Mouse (Mus musculus): ENCODE data around the gene Snapin. TPM values are rescaled to one million over a fixed set of nuclear protein-coding genes. Genes with fewer than 3 reads are reported as not detected.
A peak's percentile ranks its signal among the peaks of the same experiment; 100 is the strongest.

Gene Snapin
- 31.7 and 47.1 TPM in 2 replicates for total RNA-seq (2014; fragmentation: Nextera tagmentation)
- 35.5 and 44.1 TPM in 2 replicates for total RNA-seq (2017)

DNA sequence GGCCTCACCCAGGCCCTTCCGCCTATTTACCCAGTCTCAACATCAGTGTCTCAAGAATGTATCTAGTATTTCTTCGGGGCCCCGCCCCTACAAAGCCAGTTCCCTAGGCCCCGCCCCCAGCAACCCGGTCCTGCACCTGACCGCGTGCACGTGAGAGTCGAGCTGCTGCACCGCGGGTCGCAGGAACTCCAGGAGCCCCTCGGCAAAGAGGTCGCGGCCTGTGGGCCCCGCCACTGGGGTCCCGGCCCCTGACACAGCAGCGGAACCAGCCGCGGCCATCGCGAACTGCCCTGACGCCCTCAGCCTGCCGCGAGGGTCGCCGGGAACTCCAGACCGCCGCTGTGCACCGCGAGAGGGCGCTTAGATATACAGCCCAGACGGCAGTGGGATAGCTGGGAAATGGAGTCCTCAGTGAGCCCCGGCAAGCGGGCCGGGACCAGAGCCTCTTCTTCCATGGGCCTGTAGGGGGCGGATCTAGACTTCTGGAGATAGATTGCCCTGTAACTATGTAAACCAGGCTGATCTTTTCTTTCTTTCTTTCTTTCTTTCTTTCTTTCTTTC, at the start of gene Snapin:
Gene Snapin, minus strand, starts transcription at position 338 of the 561 bp plus-strand sequence.
- peak; percentile 96 for ATAC-seq (replicated peaks; ENCODE audit: poor library complexity, severe bottlenecking)

DNA sequence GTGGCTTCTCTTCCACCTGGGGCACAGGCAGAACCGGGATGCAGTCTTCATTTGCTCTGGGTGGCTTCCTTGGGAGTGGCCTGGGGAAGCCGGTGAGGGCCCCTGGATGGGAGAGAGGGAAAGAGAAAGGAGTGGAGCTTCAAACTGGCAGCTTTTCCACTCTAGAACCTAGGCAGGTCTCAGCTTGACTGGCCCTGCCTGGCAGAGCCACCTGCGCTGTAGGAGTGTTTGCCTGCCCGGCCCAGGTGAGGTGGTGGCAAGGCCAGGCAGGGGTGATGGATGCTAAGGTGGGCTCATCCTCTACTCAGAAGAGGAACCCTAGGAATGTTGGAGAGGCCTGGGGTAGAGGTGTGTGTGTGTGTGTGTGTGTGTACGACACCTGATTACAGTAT, 47.1 kb upstream of the Snapin start:
- no peak for ATAC-seq (replicated peaks; ENCODE audit: poor library complexity, severe bottlenecking)

DNA sequence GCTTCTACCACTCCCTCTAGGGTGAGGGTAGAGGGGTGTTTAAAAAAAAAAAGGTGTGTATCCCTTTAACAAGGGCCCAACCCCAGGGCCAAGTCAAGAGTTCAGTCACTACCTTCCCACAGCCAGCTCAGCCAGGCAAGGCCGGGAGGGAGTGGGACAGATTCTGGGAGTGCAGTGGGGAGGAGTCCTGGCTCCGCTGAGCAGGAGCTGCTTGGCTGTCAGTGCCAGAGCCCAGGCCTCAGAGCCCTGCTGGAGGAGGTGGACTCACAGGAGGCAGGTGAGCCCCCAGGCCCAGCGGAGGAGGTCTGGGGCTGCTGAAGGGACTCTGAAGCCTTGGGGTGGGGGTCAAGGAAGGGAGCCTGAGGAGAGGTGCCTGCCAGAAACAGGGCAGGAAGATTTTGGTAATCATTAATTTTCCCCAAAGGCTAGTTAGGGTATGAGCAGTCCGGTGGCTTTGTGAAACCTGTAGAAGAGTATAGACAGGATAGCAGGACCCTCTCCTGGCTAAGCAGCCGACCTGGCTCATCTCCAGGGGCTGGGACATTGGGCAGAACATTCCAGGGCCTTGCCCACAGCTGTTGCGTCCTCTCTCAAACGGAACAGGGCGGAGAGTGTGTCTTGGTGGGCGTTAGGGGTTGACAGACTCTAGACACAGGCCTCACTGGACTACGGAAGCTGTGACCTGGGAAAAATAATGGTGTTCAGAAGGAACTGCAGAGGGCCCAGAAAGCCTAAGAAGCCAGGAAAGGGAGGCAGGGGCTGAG, 46.5 kb upstream of the Snapin start, which contains the start of gene S100a16:
Gene S100a16, plus strand, starts transcription at position 114 of the 764 bp plus-strand sequence.
- ATAC-seq (replicated peaks; ENCODE audit: poor library complexity, severe bottlenecking) = no peak

DNA sequence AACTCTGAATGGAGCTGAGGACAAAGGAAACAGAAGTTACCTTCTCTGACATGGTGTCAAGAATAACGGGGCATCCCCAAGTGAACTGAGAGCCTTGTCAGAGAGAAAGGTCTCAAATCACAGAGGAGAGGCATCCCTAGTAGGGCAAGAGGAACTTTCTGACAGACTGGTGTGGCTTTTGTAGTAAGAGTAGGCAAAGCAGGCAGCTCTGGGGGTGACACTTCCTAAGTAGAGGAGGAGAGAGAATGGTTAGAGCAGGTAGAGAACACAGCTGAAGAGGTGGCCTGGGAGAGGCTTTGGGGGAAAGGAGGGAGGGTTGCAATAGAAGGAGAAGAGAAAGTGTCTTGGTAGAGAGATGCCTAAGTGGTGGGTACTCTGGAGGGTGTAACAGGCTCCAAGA, 44.6 kb upstream of the Snapin start:
- no peak for ATAC-seq (replicated peaks; ENCODE audit: poor library complexity, severe bottlenecking)

DNA sequence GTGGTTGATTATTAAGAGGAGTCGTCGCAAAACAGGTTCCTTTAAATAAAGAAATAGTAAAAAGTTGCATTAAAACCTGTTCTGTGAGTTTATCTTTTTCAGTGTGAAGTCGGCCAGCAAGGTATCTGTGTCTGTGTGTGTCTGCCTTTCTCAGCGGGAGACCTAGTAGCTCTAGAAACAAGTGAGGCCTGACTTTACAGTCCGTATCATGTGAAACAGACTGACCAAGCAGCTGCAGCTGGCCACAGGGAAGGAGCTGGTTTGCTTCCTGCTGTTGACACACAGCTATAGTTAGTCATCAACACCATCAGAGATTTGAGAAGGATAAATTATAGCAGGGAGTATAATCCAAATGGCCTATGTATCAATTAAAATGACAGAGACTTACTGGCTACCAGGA, 40.9 kb upstream of the Snapin start:
- ATAC-seq (replicated peaks; ENCODE audit: poor library complexity, severe bottlenecking) = no peak

DNA sequence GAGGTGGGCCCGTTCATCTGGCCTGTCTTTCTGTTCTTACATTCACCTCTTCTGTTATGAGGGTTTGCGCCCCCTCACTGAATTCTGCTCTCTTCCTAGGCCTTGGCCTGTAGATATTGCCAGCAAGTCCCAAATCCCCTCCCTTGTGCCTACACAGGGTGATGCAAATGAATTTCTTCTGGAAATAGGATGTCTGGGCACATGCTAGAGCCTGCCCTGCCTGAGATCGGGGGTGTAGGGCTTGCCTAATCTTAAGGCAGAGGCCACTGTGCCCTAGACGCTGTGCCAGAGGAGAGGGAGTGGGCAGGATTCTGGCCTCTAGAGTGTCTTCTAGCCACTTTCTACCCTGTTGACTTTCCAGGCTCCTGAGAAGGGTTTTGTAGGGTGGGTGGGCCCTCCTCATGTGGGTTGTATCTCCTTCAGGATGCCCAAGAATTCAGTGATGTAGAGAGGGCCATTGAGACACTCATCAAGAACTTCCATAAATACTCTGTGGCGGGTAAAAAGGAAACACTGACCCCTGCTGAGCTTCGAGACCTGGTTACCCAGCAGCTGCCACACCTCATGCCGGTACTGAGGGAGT, 36.5 kb upstream of the Snapin start:
- no peak for ATAC-seq (replicated peaks; ENCODE audit: poor library complexity, severe bottlenecking)

DNA sequence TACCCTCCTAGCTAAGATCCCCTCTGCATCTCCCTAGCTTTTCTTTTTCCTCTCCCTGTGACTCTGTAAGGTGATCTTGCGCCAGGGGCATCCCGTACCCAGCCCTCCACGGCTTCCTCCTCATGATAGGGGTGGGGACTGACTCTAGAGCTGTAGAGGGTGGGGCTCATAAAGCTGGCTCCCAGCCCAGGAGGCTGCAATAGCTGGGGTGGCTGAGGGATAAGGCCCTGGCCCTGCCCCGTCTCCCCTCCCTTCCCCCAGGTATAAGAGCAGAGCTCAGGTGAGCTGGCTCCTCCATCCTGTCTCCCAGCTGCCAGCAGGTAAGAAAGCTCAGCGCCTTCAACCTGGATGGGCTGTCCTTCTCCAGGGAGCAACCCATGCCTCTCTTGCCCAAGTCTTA, 35.7 kb upstream of the Snapin start, which contains the start of gene S100a14:
Gene S100a14, plus strand, starts transcription at position 277 of the 400 bp plus-strand sequence.
- peak; percentile 13; the same call in 1 of the 2 replicates for ATAC-seq (replicated peaks; ENCODE audit: poor library complexity, severe bottlenecking)

DNA sequence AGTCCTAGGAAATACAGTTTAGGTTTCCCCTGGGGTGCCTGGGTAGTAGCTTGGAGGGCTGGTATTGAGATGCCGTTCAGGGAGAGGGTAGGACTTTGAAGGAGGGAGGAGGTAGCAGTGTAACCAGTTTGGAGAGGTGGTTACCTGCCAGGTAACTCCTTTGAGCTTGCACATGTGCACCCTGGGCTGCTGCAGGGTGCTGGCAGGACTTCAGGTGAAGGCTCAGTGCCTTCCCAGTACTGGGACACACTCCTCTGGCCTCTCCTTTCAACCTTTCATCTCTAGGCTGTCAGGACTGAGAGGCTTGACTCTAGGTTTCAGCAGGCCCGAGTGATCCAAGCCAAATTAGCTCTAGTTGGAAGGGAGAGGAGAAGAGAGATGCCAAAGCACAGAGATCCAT, 35.2 kb upstream of the Snapin start:
- no peak for ATAC-seq (replicated peaks; ENCODE audit: poor library complexity, severe bottlenecking)

DNA sequence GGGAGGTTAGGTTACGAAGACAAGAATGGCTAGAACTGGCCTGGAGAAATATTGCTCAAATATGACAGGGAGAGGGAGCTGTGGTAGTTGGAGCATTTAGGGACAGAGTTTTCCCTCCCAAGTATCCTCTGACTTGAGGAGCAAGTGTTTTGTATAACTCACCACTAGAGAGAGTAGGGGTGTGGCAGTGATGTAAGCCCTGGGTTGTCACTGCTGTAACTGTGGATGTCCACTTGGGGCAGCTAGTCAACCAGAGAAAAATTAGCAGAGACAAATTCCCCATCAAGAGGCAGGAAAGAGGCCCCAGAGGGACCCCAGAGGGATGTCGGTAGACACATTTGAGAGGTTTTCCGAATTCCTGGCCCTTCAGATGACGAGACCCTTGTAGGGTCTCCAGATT, 34.6 kb upstream of the Snapin start:
- ATAC-seq (replicated peaks; ENCODE audit: poor library complexity, severe bottlenecking) = peak; percentile 93

DNA sequence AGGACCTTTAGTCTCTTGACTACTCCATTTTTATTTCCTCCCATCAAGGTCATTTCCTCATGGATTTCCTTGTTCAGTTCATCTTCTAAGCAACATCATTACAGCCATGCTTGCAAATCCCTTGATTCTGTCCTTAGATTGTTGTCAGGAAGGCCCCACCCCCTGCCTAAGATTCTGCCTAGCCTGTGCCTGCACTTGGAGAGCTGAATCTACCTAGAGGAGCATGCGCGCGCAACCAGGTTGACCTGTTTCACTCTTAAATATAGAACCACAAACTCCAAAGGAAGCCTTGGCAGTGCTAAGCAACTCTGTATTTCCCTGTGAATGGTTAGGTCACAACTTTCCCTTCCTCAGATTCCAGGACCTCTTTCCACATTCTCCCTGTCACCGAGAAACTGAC, 26.9 kb upstream of the Snapin start:
- ATAC-seq (replicated peaks; ENCODE audit: poor library complexity, severe bottlenecking) = no peak

DNA sequence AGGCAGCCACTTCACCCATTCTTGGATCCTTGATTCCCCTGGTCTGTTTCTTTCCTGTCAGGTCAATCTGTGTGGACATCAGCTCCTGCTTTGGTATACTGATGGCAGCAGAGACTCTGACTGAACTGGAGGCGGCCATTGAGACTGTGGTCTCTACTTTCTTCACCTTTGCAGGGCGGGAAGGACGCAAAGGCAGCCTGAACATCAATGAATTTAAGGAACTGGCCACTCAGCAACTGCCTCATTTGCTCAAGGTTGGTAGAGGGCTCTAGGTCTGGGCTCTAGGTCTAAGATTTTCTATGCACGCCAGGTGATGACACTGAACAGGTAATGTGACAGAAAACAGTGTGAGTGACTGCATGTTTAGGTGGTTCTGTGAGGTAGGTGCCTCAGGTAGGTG, 25.0 kb upstream of the Snapin start:
- no peak for ATAC-seq (replicated peaks; ENCODE audit: poor library complexity, severe bottlenecking)

DNA sequence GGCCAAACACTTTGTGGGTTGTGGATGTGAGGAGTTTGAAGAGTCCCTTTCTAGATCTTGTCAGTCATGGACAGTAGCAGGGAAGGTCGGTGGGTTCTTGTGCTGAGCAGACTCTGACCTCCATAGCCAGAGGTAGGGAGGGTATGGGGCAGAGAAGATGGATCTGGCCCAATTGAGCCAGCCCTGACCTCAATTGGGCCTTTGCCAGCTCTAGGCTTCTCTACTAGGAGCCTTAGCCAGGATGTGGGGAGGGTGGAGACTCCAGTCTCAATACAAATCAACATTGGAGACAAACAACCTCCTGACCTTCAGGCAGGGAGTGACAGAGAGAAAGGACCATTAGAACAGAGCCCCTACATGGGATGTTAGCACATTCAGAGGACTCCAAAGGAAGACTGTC, 24.4 kb upstream of the Snapin start:
- ATAC-seq (replicated peaks; ENCODE audit: poor library complexity, severe bottlenecking) = no peak

DNA sequence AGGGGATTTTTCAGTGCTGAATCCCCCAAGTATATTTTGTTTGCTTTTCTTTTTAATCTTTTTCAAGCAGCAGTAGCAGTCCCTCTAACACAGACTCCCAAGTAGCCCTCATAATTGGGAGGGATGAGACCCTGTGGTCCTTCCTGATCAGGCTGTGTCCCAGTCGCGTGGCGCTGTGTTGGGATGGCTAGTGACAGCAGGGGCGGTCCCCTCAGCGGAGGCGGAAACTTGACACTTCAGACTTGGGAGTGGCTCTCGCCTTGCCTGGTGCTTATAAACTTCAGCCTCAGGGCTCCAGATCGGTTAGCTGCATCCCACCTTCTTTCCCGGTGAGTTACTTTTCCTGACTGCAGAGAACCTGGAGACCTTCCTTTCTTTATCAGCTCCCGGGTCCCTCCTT, 23.9 kb upstream of the Snapin start:
- peak; percentile 64 for ATAC-seq (replicated peaks; ENCODE audit: poor library complexity, severe bottlenecking)

DNA sequence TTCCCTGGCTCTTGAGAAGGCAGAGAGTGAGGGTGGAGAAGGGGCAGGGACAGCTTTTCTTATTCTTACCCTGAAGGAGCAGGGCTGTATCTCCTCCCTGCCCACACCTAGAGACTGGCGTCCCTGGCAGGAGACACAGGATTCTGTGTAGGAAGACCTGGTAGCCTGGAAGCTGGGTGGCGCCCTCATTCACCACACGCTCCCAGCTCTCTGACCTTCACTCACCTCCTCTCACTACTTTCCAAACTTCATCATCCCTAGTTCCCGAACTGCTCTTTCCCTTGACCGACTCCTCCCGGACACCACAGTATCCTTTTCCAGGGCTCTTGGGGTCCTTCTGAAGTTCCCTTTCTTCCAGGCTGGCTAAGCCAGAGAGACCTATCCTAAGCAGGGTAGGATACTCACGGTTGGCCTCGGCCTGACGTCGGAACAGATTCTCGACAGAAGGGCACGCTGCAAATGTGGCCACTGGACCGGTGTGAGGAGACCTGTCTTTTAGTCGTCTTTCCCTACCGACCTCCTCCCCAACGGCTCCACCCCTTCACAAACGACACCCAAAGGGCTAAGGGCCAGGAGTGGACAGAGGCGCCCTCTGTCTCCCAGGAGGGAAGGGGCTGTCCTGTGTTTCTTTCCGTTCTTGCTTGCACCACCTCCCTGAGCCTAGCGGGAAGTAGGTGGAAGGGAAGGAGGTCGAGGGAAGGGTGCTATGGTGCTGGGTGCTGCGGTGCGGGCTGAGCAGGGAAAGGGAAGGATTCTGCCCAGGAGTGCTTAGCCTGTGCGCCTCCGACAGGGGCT, 23.2 kb upstream of the Snapin start, which contains the start of the genes S100a1 and S100a13:
Gene S100a1, minus strand, starts transcription at position 597 of the 795 bp plus-strand sequence.
Gene S100a13, plus strand, starts transcription at position 640 of the 795 bp plus-strand sequence.
- peak; percentile 75 for ATAC-seq (replicated peaks; ENCODE audit: poor library complexity, severe bottlenecking)

DNA sequence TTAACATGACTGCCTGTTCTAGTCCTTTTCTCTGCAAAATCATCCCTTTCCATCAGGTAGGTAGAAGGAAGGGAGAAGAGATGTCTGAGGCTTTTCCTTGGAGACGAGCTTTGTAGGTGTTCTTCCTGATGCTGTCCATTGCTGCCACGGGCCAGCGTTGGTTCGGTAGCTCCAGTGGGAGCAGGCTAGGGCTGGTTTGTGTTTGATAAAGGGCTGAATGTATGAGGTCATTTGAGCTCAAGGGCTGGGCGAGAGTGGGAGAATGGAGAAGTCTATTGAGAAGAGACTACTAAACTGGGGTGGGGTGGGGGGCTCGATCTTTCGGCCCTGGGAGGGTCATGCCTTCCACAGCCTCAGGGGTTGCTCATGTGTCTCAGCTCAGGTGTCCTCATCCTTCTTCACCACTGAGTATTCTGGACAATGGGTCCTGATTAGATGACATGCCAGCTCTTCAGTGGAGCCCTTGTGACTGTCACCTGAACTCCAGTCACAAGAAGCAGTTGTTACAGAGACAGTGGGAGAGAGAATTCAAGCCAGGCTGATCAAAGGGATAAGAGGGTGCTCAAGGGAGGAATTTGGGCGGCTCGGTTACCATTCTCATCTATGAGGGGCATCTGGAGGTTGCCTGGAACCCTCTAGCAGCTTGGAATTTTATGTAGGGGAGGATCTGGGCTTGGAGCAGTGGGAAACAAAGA, 22.3 kb upstream of the Snapin start:
- ATAC-seq (replicated peaks; ENCODE audit: poor library complexity, severe bottlenecking) = no peak

DNA sequence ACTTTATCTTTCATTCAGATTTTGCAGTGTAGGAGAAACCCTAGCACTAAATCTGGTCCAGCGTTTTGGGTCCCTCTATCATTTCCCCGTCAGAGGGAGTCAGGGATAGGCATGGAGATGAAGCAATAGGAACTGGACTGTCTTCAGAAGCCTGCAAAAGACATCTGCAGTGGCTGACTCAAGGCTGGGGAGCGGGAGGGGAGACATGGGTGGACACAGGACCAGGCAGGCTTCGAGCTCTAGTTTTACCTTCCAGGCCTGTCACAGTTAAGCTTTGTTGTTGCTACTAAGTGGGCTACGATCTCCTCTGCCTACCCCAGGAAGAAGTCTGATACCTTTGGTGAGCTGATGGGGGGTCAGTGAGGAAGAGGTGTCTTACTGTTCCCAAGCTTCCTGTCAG, 21.4 kb upstream of the Snapin start:
- ATAC-seq (replicated peaks; ENCODE audit: poor library complexity, severe bottlenecking) = no peak

DNA sequence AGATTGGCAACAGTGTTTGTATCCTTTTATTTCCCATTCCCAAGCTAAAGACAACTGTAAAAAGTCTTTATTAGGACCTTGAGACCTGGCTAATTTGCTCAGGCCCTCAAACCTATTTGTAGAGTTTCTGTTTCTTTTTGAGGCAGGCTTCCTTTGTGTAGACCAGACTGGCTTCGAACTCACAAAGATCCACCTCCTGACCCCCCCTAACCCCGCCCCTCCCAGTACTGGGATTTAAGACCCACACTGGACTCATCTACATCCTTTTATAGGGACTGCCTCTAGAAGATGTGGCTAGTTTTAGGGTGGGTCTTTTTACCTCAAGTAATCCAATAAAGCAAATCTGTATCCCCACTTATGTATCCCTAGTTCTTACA, 18.9 kb upstream of the Snapin start:
- ATAC-seq (replicated peaks; ENCODE audit: poor library complexity, severe bottlenecking) = no peak

DNA sequence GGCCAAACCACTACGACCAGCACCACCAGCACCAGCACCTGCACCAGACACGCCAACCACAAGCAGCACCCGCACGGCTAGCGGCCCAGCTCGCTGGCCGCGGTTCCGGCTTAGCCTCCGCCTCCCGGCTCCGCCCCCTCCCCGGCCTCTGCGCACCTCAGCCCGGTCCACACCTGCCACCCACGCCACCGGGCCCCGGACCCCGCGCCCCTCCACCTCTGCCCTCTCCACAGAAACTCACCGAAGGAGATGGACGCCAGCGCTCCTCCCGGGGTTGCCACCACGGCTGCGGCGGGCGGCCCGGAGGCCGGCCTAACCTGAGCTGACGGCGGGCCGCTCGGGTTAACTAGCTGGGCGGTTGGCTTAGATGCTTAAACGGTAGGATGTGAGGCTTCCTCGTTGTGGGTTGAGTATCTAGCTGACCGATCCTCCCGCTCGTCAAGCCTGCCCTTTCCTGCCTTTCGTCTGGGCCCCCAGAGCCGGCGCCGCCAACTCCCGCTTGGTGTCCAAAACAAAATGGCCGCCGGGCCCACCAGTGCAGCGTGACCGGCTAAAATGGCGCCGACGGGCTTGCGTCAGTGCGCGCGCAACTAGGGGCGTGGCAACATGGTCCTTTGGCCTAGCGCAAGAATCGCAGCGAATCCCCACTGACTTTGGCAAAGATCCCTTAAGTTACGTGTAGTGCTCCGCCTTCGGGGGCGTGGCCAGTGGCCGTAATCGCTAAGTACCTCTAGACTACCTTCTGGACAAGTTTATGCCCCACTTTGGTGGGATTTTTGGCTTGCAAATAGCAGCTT, 18.3 kb upstream of the Snapin start, which contains the start of gene Chtop:
Gene Chtop, minus strand, starts transcription at position 549 of the 797 bp plus-strand sequence.
- peak; percentile 78 for ATAC-seq (replicated peaks; ENCODE audit: poor library complexity, severe bottlenecking)

DNA sequence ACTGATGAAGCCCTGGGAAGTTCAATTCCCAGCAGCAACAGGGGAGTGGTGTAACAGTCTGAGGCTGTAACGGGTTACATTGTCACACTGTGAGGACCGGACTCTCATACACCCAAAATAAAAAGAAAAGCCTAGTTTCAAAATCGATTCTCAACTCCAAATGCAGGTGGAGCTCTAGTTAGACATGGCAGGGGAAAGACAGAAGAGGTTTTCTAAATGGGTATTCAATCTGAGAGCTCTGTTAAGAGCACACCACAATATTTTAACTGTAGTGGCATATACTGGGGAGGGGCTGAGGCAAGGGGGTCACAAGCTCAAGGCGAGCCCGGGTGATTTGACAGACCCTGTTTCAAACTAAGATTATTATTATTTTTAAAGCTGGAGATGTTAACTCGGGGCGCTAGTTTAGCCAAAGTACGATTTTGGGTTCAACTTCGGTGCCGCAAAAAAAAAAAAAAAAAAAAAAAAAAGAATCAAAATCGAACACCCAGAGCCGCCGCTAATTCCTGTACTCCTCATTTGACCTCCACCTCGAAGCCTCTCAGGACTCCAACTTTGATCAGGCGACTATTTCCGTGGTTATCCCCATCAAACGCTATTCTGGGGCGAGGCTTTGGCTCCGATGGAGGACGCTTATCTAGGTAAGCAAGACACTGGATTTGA, 17.6 kb upstream of the Snapin start:
- ATAC-seq (replicated peaks; ENCODE audit: poor library complexity, severe bottlenecking) = no peak
